Mouse (Mus musculus): ENCODE data around the gene Aim2.

DNA sequence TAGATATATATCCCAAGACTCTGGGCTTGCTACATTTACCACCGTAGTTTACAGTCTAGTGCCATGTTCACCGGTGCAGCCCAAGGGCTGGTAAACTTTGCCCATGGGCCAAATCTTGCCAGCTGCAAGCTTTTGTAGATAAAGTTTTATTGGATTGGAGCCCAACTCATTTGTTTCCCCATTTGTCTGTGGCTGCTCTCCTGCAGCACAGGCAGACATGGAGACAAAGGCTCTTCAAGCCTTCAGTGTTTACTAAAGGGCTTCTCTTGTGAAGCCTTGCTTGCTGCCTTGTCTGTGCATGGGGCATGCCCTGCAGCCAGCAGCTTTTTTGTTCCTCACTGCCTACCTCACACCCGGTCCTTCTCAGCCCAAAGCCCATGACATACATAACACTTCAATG, 6.7 kb upstream of the Aim2 start:
- TF ChIP-seq CTCF (IDR thresholded peaks at IDR 0.05; ENCODE audit: extremely low read depth, insufficient read length, insufficient replicate concordance, low read depth, low read length) (no peak), POLR2A (IDR thresholded peaks at IDR 0.05; ENCODE audit: low read depth, low read length) (no peak)
